Mouse (Mus musculus) CH12.LX (cell line): ENCODE data around the gene Mcts1. TPM values are rescaled to one million over a fixed set of nuclear protein-coding genes. Genes with fewer than 3 reads are reported as not detected.

Experiments used
- DNase-seq: peaks from one replicate; pipeline ENCODE4 v3.0.0-alpha.2; 2013; ENCODE audit errors: extremely low read depth
- H3K27ac ChIP-seq: 2 replicates; pipeline ENCODE4 v1.5.1; 2012; ENCODE audit warnings: low read depth, mild to moderate bottlenecking, control low read depth, moderate library complexity; ENCODE audit not compliant: insufficient read depth
- H3K27me3 ChIP-seq: replicated peaks from 2 replicates; pipeline ENCODE3; 2012; ENCODE audit warnings: inconsistent platforms
- H3K36me3 ChIP-seq, 2 experiments: replicated peaks in 1 of 2; 2 replicates each; pipeline versions ENCODE3 to v1.6.1; 2012; ENCODE audit warnings: inconsistent platforms in 1 of 2, low read length in 1 of 2, mild to moderate bottlenecking in 1 of 2, mixed read lengths in 1 of 2, moderate library complexity in 1 of 2; ENCODE audit not compliant: control insufficient read depth in 1 of 2, insufficient read depth in 1 of 2
- H3K4me1 ChIP-seq, 2 experiments: 2 replicates each; pipeline ENCODE4 v1.6.1; 2012; ENCODE audit warnings: inconsistent platforms in 1 of 2, moderate library complexity in 1 of 2; ENCODE audit not compliant: insufficient read depth in 2 of 2, control insufficient read depth in 1 of 2
- H3K4me2 ChIP-seq: 2 replicates; pipeline ENCODE4 v1.6.1; 2012; ENCODE audit warnings: low read depth, mild to moderate bottlenecking, control low read depth; ENCODE audit not compliant: poor library complexity, insufficient read depth, severe bottlenecking
- H3K4me3 ChIP-seq, 3 experiments: fragments of 150-350 bp in 1 of 3; sonication (generic) in 1 of 3; replicated peaks in 1 of 3; 2 replicates each; pipeline versions ENCODE3 to v1.5.1; 2011 to 2012; ENCODE audit warnings: low read depth in 2 of 3, low read length in 2 of 3, mild to moderate bottlenecking in 2 of 3, moderate library complexity in 2 of 3, control low read depth in 1 of 3, improper control_type of control experiment in 1 of 3, inconsistent platforms in 1 of 3, mixed read lengths in 1 of 3; ENCODE audit not compliant: poor library complexity in 1 of 3
- H3K79me2 ChIP-seq: replicated peaks from 2 replicates; pipeline ENCODE4 v1.6.1; 2012; ENCODE audit warnings: mild to moderate bottlenecking, moderate library complexity; ENCODE audit not compliant: control insufficient read depth, poor library complexity, insufficient read depth, severe bottlenecking; ENCODE audit errors: extremely low read depth
- H3K9ac ChIP-seq: 2 replicates; pipeline ENCODE4 v1.6.1; 2012; ENCODE audit warnings: low read depth, mild to moderate bottlenecking, control low read depth, moderate library complexity; ENCODE audit not compliant: insufficient read depth
- H3K9me3 ChIP-seq: replicated peaks from 2 replicates; pipeline ENCODE3; 2012; ENCODE audit warnings: low read length, inconsistent platforms, mixed read lengths
- CHD2 ChIP-seq: IDR thresholded peaks from 2 replicates; pipeline ENCODE4 v1.6.1; 2011; ENCODE audit warnings: low read length, improper control_type of control experiment
- CTCF ChIP-seq, 2 experiments: IDR thresholded peaks in 1 of 2; conservative IDR thresholded peaks in 1 of 2; 2 replicates each; pipeline ENCODE4 v1.5.1; 2011 to 2012; ENCODE audit warnings: low read depth in 2 of 2, low read length in 2 of 2, improper control_type of control experiment in 1 of 2, inconsistent platforms in 1 of 2, mild to moderate bottlenecking in 1 of 2, moderate library complexity in 1 of 2
- E2F4 ChIP-seq: IDR thresholded peaks from 2 replicates; pipeline ENCODE4 v1.6.1; 2011; ENCODE audit warnings: low read depth, low read length, improper control_type of control experiment; ENCODE audit not compliant: insufficient replicate concordance
- ETS1 ChIP-seq: conservative IDR thresholded peaks from 2 replicates; pipeline ENCODE4 v1.6.1; 2012; ENCODE audit warnings: low read depth, mild to moderate bottlenecking, inconsistent platforms, low read length, improper control_type of control experiment, moderate library complexity
- MAFK ChIP-seq: IDR thresholded peaks from 2 replicates; pipeline ENCODE4 v1.6.1; 2011; ENCODE audit warnings: low read length, improper control_type of control experiment; ENCODE audit not compliant: insufficient replicate concordance
- MAX ChIP-seq: IDR thresholded peaks from 2 replicates; pipeline ENCODE4 v1.6.1; 2011; ENCODE audit warnings: low read length, improper control_type of control experiment
- MXI1 ChIP-seq: IDR thresholded peaks from 2 replicates; pipeline ENCODE4 v1.6.1; 2011; ENCODE audit warnings: mild to moderate bottlenecking, low read depth, low read length, improper control_type of control experiment
- MYC ChIP-seq: IDR thresholded peaks from 2 replicates; pipeline ENCODE4 v1.6.1; 2011; ENCODE audit warnings: low read depth, mild to moderate bottlenecking, improper control_type of control experiment, low read length
- NELFE ChIP-seq: IDR thresholded peaks from 2 replicates; pipeline ENCODE4 v1.6.1; 2011; ENCODE audit warnings: low read depth, low read length, improper control_type of control experiment
- NRF1 ChIP-seq: IDR thresholded peaks from 2 replicates; pipeline ENCODE4 v1.6.1; 2014; ENCODE audit warnings: low read depth, mild to moderate bottlenecking, inconsistent platforms, low read length, improper control_type of control experiment, moderate library complexity
- POLR2AphosphoS2 ChIP-seq: IDR thresholded peaks from 2 replicates; pipeline ENCODE4 v1.6.1; 2011; ENCODE audit warnings: low read depth, low read length, improper control_type of control experiment
- RAD21 ChIP-seq: IDR thresholded peaks from 2 replicates; pipeline ENCODE4 v1.6.1; 2011; ENCODE audit warnings: low read depth, mild to moderate bottlenecking, low read length, improper control_type of control experiment, moderate library complexity
- SIN3A ChIP-seq: IDR thresholded peaks from 2 replicates; pipeline ENCODE4 v1.6.1; 2012; ENCODE audit warnings: low read length, improper control_type of control experiment, inconsistent platforms
- ZNF384 ChIP-seq: IDR thresholded peaks from 2 replicates; pipeline ENCODE4 v1.6.1; 2012; ENCODE audit warnings: low read depth, low read length, improper control_type of control experiment, inconsistent platforms
- dilution Hi-C: fragments of 300-500 bp; cut with MboI; formaldehyde crosslinking; loops from 2 replicates; pipeline ENCODE4 v1.14.3; 2020; ENCODE audit warnings: low sequenced_read_pairs; ENCODE audit not compliant: extremely low pct_unique_long_range_greater_than_20kb, extremely low pct_ligation_motif_present
- in situ Hi-C: fragments of 300-500 bp; cut with MboI; formaldehyde crosslinking; loops from 3 replicates; pipeline ENCODE4 v1.14.3; 2019; ENCODE audit warnings: low sequenced_read_pairs, low pct_ligation_motif_present, low pct_unique_long_range_greater_than_20kb, mixed read lengths
- polyA plus RNA-seq: library from polyadenylated mRNA; unstranded; fragments of >175 nt; gene quantifications from 2 replicates; pipeline ENCODE4 v1.2.1, GENCODE M21; 2012; ENCODE audit warnings: low read depth; ENCODE audit not compliant: insufficient read length
- total RNA-seq, 2 experiments: library from RNA; depleted of rRNA; stranded (reverse); fragments of 300-350 nt in 1 of 2; fragments of >200 nt in 1 of 2; gene quantifications; 2 replicates each; pipeline ENCODE4 v1.2.3; 2012 to 2014

Mcts1 gene
- total and polyA plus RNA-seq, 3 experiments: 48.5 to 183 (median 62.2) TPM

DNA sequence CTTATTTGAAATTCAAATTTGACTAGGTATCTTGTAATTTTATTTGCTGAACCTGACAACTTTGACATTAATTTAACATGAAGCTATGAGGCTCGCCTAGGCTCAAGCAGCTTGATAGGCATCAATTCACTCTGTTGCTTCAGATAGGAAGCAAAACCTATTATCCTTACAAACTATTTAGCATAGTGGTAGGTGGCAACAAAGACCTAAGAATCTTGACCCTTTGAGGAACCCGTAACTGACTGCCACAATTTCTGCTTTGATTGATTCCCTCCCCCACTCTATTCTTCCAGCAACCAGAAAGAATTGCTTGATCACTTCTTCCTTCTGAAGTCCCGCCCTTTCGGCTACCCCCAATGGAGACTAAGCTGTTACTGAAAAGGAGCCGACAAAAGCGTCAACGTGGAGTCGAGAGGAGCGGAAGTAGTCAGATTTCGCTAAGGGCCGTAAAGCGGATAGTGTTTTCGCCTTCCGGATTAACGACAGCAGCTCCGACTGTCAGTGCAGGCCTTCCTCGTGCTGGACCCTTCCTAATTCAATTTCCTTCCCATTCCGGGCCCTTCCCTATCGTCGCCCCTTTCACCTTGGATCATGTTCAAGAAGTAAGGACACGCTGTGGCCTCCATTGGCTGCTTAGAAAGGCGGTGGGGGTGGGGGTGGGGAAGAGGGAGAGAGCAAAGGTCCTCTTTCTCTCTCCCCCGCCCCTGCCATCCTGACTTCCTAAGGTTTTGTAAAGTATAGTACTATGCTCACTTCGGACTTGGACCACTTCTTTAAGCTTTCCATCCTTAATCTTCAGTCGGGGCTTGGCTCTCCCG, at the start of gene Mcts1 (continued):
- peak; percentile 84 for TF ChIP-seq CHD2

- no peaks in the 10 kb centered on the region for H3K27me3 ChIP-seq
- TF ChIP-seq ZNF384: peak; percentile 61
- no peak for TF ChIP-seq E2F4
- H3K4me1 ChIP-seq: peaks cover 0 to 10% of the 10 kb centered on the region in 2 experiments; a peak in 2 of 4 replicates
- no peak overlapping the region for H3K27ac ChIP-seq
- H3K4me3 ChIP-seq: no peak overlapping the region
- H3K36me3 ChIP-seq: peaks cover 3 to 35% of the 10 kb centered on the region in 2 experiments
- DNase-seq: no peak
- no peak overlapping the region for H3K9ac ChIP-seq
- H3K79me2 ChIP-seq: 0 out of 2 replicates have a peak, but pooled peaks cover 2% of the 10 kb centered on the region
- no peaks in the 10 kb centered on the region for H3K9me3 ChIP-seq
- dilution Hi-C loops: no loop called here
- in situ Hi-C loops: loop anchor here (10.0 kb wide), 1 partner anchor 82 kb away; the partner anchor contains the start of gene C1galt1c1
- H3K4me2 ChIP-seq: no peak overlapping the region
Measured at GRCm38 (mm10) chrX:38553255-38553654, 47.1 kb upstream of the Mcts1 start.

DNA sequence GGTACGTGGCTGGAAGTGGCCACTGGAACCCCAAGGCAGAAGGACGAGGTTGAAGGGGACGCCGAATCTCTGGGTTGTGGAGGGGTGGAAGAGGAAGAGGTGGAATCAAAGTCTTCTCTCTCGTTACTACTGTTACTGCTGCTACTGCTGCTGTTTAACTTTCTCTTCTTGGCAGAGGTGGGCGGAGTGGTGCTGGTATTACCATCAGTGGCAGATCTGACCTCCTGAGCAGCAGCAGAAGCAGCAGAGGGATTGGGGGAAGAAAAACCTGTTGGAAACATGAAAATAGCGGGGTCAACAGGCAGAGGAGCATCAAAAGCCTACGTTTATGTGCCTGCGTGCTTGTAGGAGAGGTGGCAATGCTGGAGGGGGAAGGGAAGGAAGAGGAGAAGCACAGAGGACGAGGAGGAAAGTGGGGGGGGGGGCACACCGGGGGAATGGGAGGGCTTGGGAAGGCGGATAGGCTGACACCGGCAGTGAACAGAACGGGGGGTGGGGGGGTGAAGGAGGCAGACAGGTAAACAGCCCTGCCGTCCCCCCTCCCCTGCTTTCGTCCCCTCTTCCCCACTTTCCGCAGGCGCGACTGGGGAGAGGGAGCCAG, 36.3 kb upstream of the Mcts1 start:
- Histone ChIP-seq H3K79me2 (peaks cover 18% of the 10 kb centered on the region), H3K27me3 (no peaks in the 10 kb centered on the region), H3K4me3 (peak overlapping the region; percentile 63 to 76 (median 63)), H3K9me3 (no peaks in the 10 kb centered on the region), H3K4me1 (peaks cover 0 to 4% of the 10 kb centered on the region in 2 experiments; a peak in 1 of 4 replicates), H3K4me2 (peak overlapping the region; percentile 51; the same call in 1 of the 2 replicates), H3K9ac (peak overlapping the region; percentile 78), H3K36me3 (peaks cover 0 to 10% of the 10 kb centered on the region in 2 experiments), H3K27ac (peak overlapping the region; percentile 50)
- in situ Hi-C loops (no loop called here), dilution Hi-C loops (no loop called here)
- DNase-seq: no peak
- TF ChIP-seq MXI1 (no peak), SIN3A (no peak), MAFK (no peak), NELFE (no peak), NRF1 (no peak), CTCF (conservative IDR thresholded peaks at IDR 0.05 in 1 of 2, IDR thresholded peaks at IDR 0.05 in 1 of 2; ENCODE audit: low read depth in 2 of 2, low read length in 2 of 2) (no peak), ETS1 (no peak), RAD21 (no peak), POLR2AphosphoS2 (no peak), MAX (no peak), MYC (no peak)
